Mouse (Mus musculus): ENCODE measurements around the gene Rxra. TPM values are rescaled to one million over a fixed set of nuclear protein-coding genes. Genes with fewer than 3 reads are reported as not detected.

Gene Rxra
- polyA plus RNA-seq, 1 experiment: 44.9 TPM

DNA sequence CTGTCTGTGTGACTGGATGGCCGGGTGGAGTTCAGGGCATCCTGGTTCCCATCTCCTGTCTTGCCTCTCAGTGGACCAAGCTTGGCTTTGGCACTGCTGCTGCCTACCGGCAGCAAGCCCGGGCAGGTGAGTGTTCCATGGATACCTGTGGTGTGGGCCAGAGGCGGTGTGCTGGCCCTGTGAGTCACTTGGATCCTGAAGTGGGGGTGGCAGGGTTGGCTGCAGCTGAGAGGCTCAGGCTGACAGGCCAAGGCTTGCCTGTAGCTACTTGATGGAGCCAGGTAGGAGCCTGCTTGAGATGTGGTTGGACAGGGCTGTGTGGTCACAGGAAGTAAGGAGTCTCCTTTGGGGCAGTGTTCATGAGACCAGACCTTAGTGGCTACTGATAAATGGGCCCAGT is 45.4 kb downstream of the Rxra start:
- no peak for TF ChIP-seq POLR2A (IDR thresholded peaks at IDR 0.05; ENCODE audit: low read depth, low read length)
- no peak for DNase-seq (ENCODE audit: low read depth in 1 of 2, low spot score in 2 of 2)
- Histone ChIP-seq H3K36me3 (ENCODE audit: control insufficient read depth, insufficient read depth, low read length) (no peaks in the 10 kb centered on the region), H3K4me1 (ENCODE audit: control insufficient read depth, insufficient read depth, insufficient read length) (no peaks in the 10 kb centered on the region), H3K27me3 (ENCODE audit: control insufficient read depth, insufficient read depth, low read length) (no peaks in the 10 kb centered on the region), H3K4me3 (ENCODE audit: extremely low read depth, insufficient read depth, insufficient read length) (no peak overlapping the region), H3K27ac (ENCODE audit: insufficient read depth, low read length) (no peak overlapping the region)
- WGBS: 90% methylated on average over 4 of the region's 4 CpGs

- no peaks in the 10 kb centered on the region for H3K36me3 ChIP-seq (ENCODE audit: control insufficient read depth, insufficient read depth, low read length)
- H3K27me3 ChIP-seq (ENCODE audit: control insufficient read depth, insufficient read depth, low read length): no peaks in the 10 kb centered on the region
- DNase-seq (ENCODE audit: low read depth in 1 of 2, low spot score in 2 of 2): no peak
- no peak overlapping the region for H3K27ac ChIP-seq (ENCODE audit: insufficient read depth, low read length)
- no peak overlapping the region for H3K4me3 ChIP-seq (ENCODE audit: extremely low read depth, insufficient read depth, insufficient read length)
- H3K4me1 ChIP-seq (ENCODE audit: control insufficient read depth, insufficient read depth, insufficient read length): peaks cover 15% of the 10 kb centered on the region; the same call in 1 of the 2 replicates
- 75% methylated on average over 9 of the region's 9 CpGs for WGBS
- TF ChIP-seq CTCF (IDR thresholded peaks at IDR 0.05; ENCODE audit: extremely low read depth, insufficient read depth, insufficient read length, insufficient replicate concordance): no peak
- no peak for TF ChIP-seq POLR2A (IDR thresholded peaks at IDR 0.05; ENCODE audit: low read depth, low read length)
Observed at GRCm38 (mm10) chr2:27724729-27725316, 48.6 kb downstream of the Rxra start.

GRCm38 (mm10) chr2:27727994-27728854 is 52.0 kb downstream of the Rxra start:
- WGBS: 22% methylated on average over 14 of the region's 14 CpGs
- Histone ChIP-seq H3K4me3 (ENCODE audit: extremely low read depth, insufficient read depth, insufficient read length) (no peak overlapping the region), H3K27ac (ENCODE audit: insufficient read depth, low read length) (peak overlapping the region; percentile 45), H3K27me3 (ENCODE audit: control insufficient read depth, insufficient read depth, low read length) (no peaks in the 10 kb centered on the region), H3K36me3 (ENCODE audit: control insufficient read depth, insufficient read depth, low read length) (no peaks in the 10 kb centered on the region), H3K4me1 (ENCODE audit: control insufficient read depth, insufficient read depth, insufficient read length) (peaks cover 15% of the 10 kb centered on the region; the same call in 1 of the 2 replicates)
- no peak for TF ChIP-seq POLR2A (IDR thresholded peaks at IDR 0.05; ENCODE audit: low read depth, low read length)
- TF ChIP-seq CTCF (IDR thresholded peaks at IDR 0.05; ENCODE audit: extremely low read depth, insufficient read depth, insufficient read length, insufficient replicate concordance): no peak
- DNase-seq (ENCODE audit: low read depth in 1 of 2, low spot score in 2 of 2): no peak

DNA sequence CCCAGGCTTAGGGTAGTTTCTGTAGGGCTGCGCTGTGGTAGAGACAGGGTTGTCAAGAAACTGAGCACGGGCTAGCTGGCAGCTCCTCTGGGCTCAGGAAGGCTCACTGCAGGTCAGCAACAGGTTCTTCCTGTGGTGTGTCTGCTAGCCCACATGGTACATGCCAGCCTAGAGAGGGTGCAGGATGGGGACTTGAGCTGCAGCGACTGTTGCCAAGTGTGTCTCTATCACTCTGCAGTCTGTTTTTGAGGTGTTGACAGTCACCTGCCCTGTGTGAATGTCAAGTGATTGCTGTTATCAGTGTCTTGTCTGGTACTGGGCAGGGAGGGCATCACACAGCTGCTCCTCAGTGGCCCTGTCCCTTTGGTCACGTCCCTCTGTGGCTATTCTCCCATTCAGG is 52.8 kb downstream of the Rxra start:
- no peaks in the 10 kb centered on the region for H3K27me3 ChIP-seq (ENCODE audit: control insufficient read depth, insufficient read depth, low read length)
- DNase-seq (ENCODE audit: low read depth in 1 of 2, low spot score in 2 of 2): no peak
- TF ChIP-seq POLR2A (IDR thresholded peaks at IDR 0.05; ENCODE audit: low read depth, low read length) (no peak), CTCF (IDR thresholded peaks at IDR 0.05; ENCODE audit: extremely low read depth, insufficient read depth, insufficient read length, insufficient replicate concordance) (no peak)
- H3K36me3 ChIP-seq (ENCODE audit: control insufficient read depth, insufficient read depth, low read length): no peaks in the 10 kb centered on the region
- peaks cover 15% of the 10 kb centered on the region; the same call in 1 of the 2 replicates for H3K4me1 ChIP-seq (ENCODE audit: control insufficient read depth, insufficient read depth, insufficient read length)
- peak overlapping the region; percentile 45; the same call in 1 of the 2 replicates for H3K27ac ChIP-seq (ENCODE audit: insufficient read depth, low read length)
- 36% methylated on average over 4 of the region's 4 CpGs for WGBS
- H3K4me3 ChIP-seq (ENCODE audit: extremely low read depth, insufficient read depth, insufficient read length): no peak overlapping the region

DNA sequence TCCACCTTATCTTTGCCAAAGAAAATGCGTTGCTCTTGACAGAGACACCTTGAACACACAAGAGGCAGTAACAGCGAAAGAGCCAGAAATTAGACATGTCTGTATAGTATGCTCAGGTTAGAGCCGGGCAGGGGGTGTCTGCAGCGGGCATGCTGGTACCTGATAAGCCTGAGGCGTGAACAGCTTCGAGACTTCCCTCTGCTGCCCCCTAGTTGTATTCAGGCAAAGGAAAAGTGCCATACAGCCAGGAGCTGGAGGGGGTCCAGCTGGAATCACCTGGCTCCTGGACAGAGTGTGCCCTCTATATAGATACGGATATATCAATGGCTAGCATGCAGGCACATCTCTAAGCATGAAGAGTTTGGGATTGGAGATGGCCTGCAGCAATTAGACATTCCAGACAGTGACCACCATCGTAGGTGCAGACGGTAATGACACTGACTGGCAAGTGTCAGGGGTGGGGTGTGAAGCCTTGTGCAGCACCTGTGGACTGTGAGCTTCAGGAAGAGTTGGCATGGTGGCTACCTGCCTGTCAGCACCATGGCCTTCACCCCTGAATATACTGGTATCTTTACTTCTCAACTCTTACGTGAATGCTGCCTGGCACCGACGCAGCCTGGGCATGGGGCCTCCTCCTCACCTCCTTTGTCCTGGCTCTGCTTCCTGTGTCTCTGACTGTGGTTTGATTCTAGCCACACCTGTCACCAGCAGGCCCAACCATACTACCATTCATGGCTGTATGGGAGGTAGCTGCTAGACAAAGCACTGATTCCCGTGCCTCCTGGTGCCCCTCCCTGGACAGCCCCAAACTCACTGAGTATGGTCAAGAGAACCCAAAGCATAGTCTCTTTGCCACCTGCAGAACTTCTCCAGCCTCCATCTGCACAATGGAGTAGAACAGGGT is 54.0 kb downstream of the Rxra start:
- H3K27ac ChIP-seq (ENCODE audit: insufficient read depth, low read length): no peak overlapping the region
- no peaks in the 10 kb centered on the region for H3K36me3 ChIP-seq (ENCODE audit: control insufficient read depth, insufficient read depth, low read length)
- no peak for DNase-seq (ENCODE audit: low read depth in 1 of 2, low spot score in 2 of 2)
- peaks cover 15% of the 10 kb centered on the region; the same call in 1 of the 2 replicates for H3K4me1 ChIP-seq (ENCODE audit: control insufficient read depth, insufficient read depth, insufficient read length)
- no peaks in the 10 kb centered on the region for H3K27me3 ChIP-seq (ENCODE audit: control insufficient read depth, insufficient read depth, low read length)
- H3K4me3 ChIP-seq (ENCODE audit: extremely low read depth, insufficient read depth, insufficient read length): no peak overlapping the region
- TF ChIP-seq CTCF (IDR thresholded peaks at IDR 0.05; ENCODE audit: extremely low read depth, insufficient read depth, insufficient read length, insufficient replicate concordance) (peak; percentile 8; the same call in 1 of the 2 replicates), POLR2A (IDR thresholded peaks at IDR 0.05; ENCODE audit: low read depth, low read length) (no peak)
- WGBS: 60% methylated on average over 13 of the region's 13 CpGs

DNA sequence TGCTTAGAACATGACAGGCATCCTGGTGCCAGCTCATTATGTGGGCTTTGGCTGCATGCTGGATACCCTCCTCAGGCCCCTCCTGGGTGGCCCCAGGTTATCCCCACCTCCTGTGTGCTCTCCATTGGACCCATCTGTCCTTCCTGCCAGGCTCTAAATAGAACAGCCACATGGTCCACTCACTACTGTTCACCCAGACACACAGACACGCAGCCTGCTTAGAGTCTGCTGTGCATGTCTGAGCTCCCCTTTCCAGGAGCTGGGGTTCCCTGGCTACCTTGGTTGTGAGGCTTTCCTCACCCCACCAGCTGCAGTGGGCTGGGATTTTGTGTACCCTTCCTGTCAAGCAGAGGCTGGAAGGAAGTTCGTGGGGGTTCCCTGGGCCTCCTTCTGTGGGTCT is 56.8 kb downstream of the Rxra start:
- DNase-seq (ENCODE audit: low read depth in 1 of 2, low spot score in 2 of 2): no peak
- Histone ChIP-seq H3K4me3 (ENCODE audit: extremely low read depth, insufficient read depth, insufficient read length) (no peak overlapping the region), H3K27ac (ENCODE audit: insufficient read depth, low read length) (peak overlapping the region; percentile 53), H3K36me3 (ENCODE audit: control insufficient read depth, insufficient read depth, low read length) (no peaks in the 10 kb centered on the region), H3K4me1 (ENCODE audit: control insufficient read depth, insufficient read depth, insufficient read length) (peaks cover 14% of the 10 kb centered on the region; the same call in 1 of the 2 replicates), H3K27me3 (ENCODE audit: control insufficient read depth, insufficient read depth, low read length) (no peaks in the 10 kb centered on the region)
- no peak for TF ChIP-seq POLR2A (IDR thresholded peaks at IDR 0.05; ENCODE audit: low read depth, low read length)
- no peak for TF ChIP-seq CTCF (IDR thresholded peaks at IDR 0.05; ENCODE audit: extremely low read depth, insufficient read depth, insufficient read length, insufficient replicate concordance)
- WGBS: 25% methylated on average over 2 of the region's 2 CpGs

All from spleen, adult 2 months (tissue).